Mouse (Mus musculus) layer of hippocampus, postnatal 36 days (tissue): Measurements from ENCODE around the gene Rnft1. TPM values are rescaled to one million over a fixed set of nuclear protein-coding genes. Genes with fewer than 3 reads are reported as not detected.

Experiments used
- DNase-seq, 2 experiments: peaks; one replicate each; pipeline ENCODE4 v3.0.0; 2022
- total RNA-seq, 2 experiments: library from RNA; stranded (reverse); gene quantifications; 2 replicates each; pipeline ENCODE4 v1.2.3; 2021

Gene Rnft1
- 10 to 100 TPM; 28.0 to 32.1 TPM for total RNA-seq

DNA sequence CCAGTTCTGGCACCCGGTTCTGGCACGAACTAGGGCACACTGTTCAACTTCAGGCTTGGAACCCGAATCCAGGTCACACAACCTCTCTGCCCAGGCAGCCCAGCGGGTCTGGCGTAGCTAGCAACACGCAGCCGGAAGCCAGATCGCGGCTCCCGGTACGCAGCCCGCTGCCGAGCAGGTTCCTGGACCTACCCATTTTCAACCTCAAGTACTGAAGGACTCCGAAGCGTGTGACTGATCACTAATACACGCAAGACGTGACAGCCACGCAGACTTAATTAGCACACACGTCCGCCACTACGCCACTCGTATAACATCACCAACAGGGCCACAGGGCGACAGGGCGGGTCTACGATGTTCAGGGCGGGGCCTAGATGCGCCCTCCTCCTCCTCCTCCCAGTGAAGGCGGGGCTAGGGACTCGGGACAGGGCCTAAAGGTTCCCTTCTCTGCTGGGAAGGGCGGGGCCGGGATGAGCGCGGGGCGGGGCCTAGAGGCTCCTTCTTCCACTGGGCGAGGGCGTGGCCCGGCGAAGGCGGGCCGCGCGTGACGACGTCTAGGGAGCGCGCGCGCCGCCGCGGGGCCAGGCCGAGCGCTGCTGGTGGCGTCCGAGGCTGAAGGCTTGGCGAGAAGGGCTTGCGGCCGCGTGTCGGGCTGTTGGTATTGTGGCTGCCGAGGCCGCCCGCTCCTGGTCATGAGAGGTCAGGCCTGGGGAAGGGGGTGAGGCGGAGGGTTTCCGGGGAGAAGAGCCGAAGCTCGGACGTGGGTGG, at the start of gene Rnft1:
Gene Rnft1, plus strand, starts transcription at position 557 of the 768 bp plus-strand sequence.
- peak; percentile 98 for DNase-seq

DNA sequence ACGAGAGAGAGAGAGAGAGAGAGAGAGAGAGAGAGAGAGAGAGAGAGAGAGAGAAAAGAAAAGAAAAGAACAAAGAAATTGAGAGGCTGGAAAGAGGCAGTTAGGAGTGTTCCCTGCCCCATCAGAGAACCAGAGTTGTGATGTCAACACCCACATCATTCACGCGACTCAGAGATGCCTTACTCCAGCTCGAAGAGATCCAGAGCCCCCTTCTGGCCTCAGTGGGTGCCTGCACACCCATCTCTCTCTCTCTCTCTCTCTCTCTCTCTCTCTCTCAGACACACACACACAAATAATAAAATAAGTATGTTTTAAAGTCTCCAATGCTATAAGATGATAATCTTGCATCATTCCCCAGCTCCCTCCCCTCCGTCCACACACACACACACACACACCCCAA, 47.6 kb upstream of the Rnft1 start:
- DNase-seq: no peak

DNA sequence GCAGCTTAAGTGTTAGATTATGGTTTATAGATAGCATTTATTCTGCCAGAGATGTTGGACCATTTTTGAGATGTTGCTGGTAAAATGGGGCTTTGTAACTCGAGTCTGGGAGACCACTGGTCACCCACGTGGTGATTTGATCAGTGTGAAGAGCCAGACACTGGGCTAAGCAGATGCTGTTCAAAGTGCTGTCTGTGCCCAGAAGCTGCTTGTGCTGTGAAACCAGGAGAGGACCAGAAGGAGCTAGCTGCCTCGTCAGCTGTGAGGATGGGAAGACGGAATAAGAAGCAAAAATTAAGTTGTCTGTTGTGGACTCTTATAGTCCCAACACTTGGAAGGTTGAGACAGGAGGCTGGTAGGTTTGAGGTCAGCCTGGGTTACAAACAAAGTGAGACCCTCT, 46.2 kb upstream of the Rnft1 start:
- peak in 1 of 2 experiments; percentile 15 for DNase-seq

DNA sequence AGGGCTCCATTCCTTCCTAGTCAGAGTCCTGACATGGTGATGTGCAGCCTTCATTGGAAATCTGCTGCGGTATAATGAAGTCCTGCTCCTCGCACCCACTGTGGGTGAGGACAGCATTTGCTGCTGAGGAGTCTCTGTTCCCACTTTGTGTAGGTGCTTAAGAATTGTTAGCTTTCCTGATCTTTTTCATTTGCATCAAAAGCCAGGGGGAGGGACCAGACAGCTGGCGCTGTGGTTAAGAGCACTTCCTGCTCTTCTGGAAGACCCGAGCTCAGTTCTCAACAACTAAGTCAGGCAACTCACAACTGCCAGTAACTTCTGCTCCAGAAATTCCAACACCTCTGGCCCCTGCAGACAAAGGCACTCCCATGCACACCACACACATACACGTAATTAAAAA, 43.7 kb upstream of the Rnft1 start:
- no peak for DNase-seq

DNA sequence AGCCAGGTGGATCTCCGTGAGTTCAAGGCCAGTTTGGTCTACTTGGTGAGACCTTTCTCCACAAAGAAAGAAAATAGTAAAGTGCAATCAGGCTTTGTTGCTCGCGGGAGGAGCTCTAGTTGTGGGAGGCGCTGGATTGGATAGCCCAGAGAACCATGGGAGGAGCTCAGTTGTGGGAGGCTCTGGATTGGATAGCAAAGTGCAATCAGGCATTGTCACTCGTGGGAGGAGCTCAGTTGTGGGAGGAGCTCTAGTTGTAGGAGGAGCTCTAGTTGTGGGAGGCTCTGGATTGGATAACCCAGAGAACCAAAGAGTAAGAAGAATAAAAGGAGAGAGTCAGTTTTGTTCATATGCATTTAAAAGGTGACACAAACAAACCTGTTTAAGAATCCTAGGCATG, 30.5 kb upstream of the Rnft1 start:
- no peak for DNase-seq

DNA sequence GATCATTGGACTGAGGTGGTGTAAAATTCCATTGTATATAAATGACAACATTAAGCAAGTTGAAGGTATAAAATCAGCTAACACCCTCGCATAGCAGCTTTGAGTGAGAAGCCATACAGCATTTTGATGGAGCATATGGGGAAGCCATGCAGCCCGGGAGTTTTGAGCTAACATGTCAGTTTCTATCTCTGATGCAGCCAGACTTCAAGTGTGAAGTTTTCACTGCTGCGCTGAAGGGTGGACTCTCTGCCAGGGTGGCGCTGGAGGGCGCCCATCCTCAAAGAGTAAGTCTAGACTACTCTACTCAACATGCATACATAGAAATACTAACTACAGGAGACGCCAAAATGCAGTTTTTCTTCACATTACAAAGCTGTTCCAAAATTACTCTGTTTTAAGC, 26.9 kb upstream of the Rnft1 start:
- no peak for DNase-seq

DNA sequence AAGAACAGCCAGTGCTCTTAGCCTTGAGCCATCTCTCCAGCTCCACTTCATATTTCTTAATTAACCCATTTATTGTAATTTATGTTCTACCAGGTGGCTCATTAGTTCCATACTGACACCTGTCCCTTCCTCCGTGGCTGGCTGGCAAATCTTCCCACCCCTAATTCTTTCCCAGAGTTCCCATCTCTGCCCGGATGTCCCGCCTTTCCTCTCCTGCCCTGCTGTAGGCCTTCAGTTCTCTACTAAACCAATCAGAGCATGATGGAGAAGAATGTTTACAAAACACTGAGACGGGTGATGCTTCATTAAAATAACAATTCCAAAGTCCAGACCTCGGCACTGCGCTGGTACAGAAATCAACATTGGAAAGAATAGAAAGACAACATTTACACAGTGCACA, 25.6 kb upstream of the Rnft1 start:
- DNase-seq: no peak

DNA sequence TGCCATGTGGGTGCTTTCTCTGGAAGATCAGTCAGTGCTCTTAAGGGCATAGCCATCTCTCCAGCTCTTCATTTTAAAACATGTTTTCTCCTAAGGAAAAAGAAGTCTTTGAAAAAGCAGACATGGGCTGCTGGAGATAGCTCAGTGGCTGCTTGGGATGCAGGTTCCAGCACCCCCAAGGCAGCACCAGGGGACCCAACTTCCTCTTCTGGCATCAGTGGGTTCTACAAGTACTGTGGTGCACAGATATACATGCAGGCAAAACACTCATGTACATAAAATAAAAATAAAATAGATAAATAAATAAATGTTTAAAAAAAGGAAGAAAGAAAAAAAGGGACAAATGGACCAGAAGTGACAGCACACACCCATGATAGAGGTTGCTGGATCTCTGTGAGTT, 21.9 kb upstream of the Rnft1 start:
- DNase-seq: no peak

DNA sequence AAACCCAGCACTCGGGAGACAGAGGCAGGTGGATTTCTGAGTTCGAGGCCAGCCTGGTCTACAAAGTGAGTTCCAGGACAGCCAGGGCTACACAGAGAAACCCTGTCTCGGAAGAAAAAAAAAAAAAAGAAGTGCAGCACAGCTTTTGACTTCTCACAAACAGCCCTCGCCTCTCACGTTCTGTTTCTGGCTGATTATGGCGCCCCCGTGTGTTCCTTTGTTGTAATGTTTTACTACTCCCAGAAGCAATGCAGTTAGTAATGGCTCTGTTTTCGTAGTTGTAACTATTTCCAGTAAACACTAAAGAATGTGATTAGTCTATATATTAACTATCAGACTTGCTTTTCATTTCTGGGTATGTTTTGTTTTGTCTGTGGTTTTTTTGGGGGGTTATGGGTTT, 20.2 kb upstream of the Rnft1 start:
- peak; percentile 23 to 49 for DNase-seq

DNA sequence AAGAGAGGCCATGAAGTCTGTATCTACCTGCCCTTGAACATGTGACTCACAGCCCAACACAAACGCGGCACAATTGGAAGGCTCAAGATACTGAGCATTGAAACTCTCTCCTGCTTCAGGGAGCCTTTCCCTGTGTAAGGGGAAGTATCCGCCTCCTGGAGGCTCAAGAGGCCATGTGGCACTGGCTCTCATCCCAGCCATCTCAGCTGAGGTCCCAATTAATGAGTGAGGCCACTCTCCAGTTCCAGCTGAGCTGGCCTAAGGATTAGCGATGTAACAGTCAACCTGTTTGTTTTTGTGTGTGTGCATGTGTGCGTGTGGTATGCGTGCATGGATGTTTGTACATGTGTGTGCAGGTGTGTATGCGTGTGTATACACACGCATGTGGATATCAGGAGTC, 16.1 kb upstream of the Rnft1 start:
- DNase-seq: no peak

DNA sequence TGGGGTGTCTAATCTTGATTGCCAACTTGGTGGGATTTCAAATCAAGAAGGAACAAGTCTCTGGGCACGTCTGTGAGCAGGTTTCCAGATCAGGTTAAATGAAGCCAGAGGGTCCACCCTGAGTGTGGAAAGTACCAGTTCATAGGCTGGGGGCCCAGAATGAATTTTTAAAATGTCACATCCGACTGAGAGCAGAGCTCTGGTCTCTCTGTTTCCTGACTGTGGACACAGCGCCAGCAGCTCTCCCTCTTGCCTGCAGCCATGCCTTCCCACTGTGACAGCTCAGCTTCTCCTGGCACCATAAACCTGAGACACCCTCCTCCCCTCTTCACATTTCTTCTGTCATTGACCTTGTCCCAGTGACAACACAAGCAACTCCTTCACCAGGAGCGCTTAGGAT, 15.5 kb upstream of the Rnft1 start:
- DNase-seq: no peak

DNA sequence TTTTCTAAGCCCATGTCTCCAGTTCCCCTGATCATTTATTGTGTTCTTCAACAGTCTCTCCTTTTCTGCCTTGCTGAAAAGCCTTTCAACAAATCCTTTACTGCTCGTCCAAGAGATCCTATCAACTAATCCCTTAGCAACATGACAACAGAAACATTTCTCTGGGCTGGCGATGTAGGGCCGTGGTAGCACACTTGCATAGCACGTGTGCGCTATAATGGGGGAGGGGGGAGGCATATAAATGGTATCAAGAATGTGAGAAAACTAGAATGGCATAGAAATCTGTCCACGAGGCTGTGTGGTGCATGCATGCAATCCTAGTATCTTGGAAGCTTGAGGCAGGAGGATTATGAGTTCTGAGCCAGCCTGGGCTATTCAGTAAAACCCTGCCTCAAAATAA, 12.7 kb upstream of the Rnft1 start:
- no peak for DNase-seq

DNA sequence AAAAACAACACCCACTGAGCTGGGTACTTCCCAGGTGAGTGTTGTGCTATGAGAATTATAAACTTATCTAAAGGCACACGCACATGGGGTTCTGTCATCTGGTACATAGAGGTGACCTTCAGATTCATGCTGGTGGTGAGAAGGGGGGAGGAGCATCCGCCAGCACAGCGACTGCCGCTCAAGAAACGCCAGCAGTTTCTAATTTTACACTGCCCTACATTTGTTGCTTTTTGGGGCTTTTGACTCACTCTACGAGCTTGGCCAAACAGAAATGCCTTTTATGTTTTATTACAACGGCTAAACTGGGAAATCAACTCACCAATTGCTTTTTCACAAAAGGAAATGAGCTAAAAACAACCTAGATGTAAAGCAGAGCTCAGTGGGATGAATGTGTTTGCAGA, 11.7 kb upstream of the Rnft1 start:
- DNase-seq: peak in 1 of 2 experiments; percentile 10

DNA sequence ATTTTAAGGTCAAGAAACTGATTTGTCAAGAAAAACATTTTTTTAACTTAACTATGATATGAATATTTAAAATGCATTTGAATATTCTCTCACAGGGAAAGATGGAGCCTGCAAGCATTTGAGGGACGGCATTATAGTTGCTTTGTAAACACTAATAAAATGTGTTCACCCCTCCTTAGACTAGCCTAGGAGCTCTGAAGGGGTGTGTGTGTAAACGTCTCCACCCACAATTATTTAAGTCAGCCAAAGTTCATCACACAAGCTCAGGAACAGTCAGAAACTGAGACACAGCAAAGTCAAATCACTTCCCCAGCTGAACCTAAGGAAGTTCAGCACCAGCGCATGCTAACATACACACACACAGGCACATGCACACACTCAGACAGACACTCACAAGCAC, 10.9 kb upstream of the Rnft1 start:
- DNase-seq: no peak

DNA sequence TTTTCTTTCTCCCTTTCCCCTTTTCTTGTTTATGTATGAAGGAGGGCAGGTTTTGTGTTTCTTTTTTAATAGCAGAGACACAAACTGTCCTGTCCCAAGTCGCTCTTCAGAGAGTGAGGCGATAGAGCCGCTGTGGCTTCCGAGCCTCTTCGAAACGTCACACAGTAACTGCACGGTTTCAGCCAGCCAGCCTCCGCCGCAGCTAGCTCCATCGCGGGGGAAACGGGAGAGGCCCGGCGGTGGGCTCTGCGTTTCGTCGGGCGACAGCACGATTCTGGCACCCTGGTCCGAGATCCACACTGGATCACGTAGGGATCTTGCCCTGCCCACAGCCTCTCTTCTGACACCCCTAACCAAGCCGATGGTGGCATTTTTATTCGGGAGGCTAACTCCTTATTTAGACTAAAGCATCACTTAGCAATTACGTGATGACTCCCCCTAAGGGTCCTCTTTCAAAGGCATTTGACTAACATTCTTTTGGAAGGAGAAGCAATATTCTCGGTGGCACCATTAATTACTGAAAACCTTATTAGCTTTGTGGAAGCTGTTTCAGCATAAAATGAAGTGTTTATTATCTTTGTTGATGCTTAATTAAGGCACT, 553 bp downstream of the Rnft1 start:
- DNase-seq: peak; percentile 46 to 57

DNA sequence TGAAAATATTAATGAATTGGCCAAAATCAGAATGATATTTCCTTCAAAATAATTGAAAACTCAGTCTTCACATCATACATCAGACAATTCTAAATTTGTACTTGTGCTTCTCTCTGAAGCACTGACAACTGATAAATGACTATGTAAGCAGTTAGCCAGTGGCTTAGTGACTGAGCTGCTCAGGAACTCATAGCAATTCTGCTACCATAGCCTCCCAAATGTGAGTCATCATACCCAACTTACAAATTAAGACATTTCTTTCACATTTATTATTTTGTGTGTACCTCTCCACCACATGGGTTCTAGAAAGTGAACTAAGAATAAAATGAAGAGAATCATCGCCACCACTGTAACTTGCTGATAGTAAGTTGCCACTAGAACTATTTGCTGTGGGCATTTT, 6.3 kb downstream of the Rnft1 start:
- DNase-seq: no peak

DNA sequence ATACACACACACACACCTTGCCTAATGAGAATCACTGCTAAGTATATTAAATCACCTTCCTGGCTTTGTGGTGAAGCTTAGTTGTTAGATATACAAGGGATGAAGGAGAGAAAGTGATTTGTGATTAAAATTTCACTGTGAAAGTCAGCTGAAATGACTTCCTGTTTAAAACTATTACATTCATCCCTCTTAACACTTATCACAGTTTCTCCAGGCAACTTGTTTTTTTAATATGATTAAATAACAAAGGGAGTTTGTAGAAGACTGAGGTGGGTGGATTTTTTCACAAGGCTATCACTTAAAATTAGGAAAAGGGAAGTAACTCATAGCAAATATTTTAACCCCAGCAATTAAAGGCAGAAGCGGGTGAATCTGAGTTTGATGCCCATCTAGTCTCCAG, 12.9 kb downstream of the Rnft1 start:
- no peak for DNase-seq

DNA sequence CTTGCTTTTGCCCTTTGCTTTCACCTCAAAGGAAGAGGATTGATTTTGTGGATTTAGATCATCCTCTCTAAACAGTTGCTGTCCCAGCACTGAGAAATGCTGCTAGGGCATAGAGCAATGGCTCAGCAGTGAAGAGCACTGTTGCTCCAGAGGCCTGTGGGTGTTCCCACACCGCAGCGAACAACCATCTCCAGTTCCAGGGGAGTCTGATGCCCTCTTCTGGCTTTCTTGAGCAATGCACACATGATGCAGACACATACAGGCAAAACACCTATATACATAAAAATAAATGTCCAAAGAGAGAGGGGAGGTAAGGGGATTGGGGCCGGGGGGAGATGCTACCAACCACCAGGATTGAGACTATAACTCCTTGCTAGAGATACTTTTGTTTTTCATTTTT, 13.5 kb downstream of the Rnft1 start:
- no peak for DNase-seq

DNA sequence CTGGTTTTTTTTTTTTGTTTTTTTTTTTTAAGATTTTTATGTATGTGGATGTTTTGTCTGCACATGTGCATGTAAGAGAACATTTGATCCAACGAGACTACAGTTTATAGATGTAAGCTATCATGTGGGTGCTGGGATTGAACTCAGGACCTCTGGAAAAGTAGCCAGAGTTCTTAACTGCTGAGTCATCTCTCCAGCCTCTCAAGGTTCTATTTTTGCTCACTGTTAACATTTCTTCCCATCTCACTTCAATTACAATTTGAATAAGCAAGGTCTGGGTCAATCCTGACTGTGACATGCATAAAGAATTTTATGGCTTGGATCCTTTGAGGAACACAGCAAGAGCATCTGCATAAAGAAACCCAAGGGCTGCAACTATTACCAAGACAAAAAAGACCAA, 16.3 kb downstream of the Rnft1 start:
- DNase-seq: no peak

DNA sequence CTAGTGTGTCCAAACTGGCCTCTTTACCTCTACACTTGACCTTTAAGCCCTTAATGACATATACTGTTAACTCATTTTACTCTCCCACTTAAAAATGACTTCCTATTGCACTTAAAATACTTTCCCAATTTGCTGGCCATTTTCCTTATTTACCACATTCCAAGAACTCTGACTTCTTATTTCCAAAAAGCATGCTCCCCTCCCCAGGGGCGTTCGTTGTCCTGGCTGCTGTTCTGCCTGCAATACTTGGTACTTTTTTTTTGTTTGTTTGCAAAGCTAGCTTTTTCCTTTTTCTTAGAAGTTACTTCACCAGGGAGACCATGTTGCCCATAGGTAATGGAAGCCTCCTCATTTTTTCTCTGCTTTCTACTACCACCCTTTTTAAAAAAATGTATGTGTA, 18.7 kb downstream of the Rnft1 start:
- DNase-seq: no peak

DNA sequence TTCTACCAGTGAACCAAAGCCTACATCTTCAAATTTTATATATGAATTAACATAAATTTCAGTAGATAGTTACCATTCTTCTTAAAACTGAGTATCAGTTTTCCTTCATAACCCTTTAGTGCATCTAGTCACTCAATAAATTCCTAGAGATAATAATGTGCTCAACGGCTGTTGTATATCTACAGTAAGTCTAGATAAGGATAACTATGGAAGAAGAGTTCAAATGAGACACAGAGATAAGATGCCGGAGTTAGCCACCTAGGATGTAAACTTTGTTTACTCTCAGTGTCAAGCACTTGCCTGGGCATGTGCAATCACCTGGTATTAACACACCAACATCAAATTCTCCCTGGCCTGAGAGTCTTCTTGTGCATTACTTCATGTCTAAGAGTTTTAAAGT, 22.9 kb downstream of the Rnft1 start:
- DNase-seq: no peak

DNA sequence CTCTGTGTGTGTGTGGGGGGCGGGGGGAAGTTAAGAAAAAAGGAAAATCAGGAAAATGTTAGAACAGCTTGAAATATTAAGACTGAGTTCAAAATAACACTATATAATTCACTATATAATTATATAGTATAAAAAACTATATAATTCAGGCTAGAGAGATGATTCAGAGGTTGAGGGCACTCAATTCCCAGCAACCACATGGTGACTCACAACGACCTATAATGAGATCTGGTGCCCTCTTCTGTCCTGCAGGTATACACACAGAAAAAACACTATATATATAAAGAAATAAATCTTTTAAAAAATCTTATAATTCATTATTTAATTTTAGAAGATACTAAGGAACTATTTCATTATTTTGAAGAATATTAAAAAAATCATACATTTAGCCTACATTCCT, 23.5 kb downstream of the Rnft1 start:
- DNase-seq: no peak

DNA sequence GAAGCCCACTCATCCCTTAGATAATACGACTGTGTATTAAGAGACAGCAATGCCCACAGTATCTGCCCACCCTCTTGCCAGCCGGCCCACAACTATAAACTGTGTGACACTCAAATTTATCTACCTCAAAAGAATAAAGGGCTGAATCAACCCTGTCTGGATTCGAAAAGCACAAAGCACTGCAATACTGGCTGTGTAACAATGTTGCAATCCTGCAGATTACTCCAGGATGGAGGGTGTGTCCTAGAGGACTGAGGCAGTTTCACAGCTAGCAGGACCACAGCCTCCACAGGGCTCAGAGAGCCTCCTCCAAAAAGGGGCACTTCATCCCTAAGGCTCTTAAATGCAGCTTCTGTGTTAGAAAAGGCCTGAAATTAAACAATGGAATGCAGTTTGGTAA, 32.2 kb downstream of the Rnft1 start:
- DNase-seq: no peak

DNA sequence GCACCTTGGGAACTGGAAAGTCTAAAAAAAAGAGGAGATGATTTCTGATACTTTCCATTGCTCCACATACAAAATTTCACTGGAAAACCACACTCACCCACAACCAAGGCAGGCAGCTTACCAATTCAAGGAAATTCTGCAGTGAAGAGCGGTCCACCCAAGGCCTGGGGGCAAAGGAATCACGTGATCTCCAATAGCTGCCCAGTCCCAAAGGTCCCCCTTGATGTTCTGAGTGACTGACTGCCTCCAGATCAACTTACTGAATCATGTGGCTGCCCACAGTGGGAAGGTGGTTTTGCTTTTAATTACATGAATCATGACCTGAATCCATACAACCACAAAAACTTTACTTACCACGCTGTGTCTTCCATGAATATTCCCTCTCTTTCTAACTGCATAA, 32.8 kb downstream of the Rnft1 start:
- DNase-seq: no peak

DNA sequence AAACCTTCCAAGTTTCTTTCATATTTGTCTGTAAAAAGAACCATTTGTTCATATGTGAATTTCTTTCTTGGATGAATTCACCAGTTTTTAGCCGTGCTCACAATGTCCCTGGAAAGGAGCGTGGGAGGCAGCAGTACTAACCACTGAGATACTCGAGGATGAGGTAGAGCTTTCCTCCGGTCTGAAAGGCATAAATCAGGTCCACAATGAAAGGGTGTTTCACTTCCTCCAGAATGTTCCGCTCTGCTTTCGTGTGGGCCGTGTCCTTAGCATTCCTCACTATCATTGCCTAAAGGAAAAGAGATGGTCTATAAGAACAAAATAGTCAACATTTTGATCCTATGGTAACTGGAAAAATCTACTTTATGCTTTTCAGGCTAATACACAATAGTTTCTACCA, 35.3 kb downstream of the Rnft1 start:
- no peak for DNase-seq
